Mouse (Mus musculus): Measurements from ENCODE around the gene Nr1h2.

DNA sequence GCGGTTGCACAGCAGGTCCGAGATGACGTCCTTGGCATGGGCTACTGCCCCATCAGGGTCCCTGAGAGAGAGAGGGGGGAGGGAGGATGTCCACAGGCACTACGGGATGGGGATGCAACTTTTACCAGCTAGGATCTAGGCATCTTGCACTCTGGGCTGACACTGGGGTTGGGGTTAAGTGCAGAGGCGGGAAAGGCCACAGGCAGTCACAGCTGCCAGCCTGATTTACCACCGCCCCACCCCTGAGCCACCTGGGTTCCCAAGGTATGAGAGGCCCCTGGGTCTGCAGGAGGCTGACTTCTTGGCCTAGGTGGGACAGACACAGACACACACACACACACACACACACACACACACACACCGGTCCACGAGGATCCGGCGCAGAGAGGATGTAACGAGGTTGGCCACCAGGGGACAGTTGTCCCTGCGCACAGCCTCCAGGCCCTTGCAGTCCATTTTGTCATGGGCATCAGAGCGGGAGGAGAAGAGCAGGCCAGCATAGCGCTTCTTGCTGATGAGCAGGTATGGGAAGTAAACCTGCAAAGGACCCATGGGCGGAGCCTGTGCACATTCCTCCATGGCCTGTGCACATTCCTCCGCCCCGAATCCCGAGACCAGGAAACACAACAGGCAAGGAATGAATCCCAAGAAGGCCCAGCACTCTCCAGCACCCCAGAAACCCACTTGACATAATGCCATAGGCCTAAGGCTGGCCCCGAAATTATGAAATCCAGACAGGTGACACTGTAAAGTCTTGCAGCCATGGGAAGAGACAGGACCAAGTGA is 18.9 kb downstream of the Nr1h2 start:
- TF ChIP-seq TAL1 (IDR thresholded peaks at IDR 0.05; ENCODE audit: low read length) (no peak), GATA1 (IDR thresholded peaks at IDR 0.05; ENCODE audit: low read length) (no peak)

Measured in erythroblast, embryonic 14.5 days (primary cell).